Mouse (Mus musculus): ENCODE measurements at regions not wholly inside any gene's neighbourhood (a gene's known extent, or its start where the extent isn't known, plus 50 kb on each side); places are given as distances from the start of the nearest gene placed in this dataset.

GRCm38 (mm10) chr2:145069931-145070330, 97.6 kb upstream of the Slc24a3 start:
- TF ChIP-seq CTCF (IDR thresholded peaks at IDR 0.05; ENCODE audit: borderline replicate concordance, insufficient read depth, low read length), result no peak
- no peak for TF ChIP-seq POLR2A (IDR thresholded peaks at IDR 0.05; ENCODE audit: low read depth, low read length)

Data from embryonic fibroblast, embryonic 13.5 days (primary cell).